Mouse (Mus musculus) Muller cell, postnatal 12 days (primary cell): ENCODE measurements around the gene Kidins220.

Experiments
- DNase-seq: peaks from one replicate; pipeline ENCODE4 v3.0.0-alpha.2; 2015; ENCODE audit errors: inconsistent ontology term

Kidins220 gene

DNA sequence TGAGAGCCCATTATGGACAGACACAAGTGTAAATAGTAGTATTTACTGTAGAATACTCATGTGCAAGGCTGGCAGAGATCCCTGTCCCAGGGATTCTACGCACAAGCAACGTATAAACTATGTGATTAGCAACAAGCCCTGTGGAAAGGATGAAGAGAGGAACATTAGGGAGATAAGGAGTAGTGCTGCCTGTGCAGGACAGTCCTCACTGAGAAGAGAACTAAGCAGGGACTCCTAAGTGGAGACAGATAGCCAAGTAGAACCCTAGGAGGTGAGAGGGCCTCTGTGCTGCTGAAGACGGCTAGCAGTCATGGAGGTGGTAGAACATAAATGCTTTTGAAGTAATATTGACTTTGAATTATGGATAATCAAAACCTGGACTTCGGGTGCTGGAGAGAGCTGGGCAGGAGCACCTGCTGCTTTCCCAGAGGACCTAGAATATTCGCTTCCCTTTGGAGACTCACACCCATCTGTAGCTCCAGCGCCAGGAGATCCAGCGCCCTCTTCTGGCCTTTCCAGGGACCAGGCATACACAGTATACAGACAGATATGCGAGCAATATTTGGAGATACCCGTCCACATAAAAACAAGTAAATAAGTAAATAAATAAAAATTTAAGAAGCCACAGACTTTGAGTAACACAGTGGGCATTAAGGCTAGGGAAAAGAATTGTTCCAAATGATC, 50.3 kb downstream of the Kidins220 start:
- no peak for DNase-seq

DNA sequence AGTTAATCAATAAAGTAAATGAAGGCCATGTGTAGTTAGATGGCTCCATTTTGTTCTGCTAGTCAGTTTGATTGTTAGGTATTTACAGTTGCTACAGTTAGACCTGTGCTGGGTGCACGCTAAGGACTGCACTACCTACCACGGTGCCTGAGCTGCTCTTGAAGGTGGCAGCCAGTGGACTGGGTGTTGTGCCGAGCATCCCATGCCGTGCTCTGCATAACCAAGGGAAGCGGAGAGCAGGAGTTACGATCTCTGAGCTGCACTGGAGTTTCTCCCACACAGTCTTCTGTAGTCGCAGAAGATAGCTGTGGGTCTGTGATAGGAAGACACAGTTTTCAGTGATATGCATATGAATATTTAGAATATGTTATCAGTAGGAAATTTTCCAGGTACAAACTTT, 51.6 kb downstream of the Kidins220 start:
- DNase-seq = no peak

DNA sequence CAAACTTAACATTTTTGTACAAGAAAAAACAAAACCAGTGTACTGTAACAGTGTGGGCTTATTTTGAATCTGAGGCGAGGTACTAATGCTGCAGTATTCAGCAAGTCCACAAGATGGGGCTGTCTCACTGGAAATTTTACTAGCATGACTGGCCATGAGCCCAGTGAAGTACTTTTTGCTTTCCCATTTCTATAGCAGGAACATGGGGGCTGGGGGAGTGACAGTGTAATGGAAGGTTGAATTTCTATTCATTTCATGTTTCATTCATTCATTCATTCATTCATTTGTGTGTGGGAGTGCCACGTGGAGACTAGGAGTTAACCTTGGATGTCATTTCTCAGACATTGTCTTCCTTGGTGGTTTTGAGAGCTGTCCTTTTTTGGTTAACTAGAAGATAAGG, 52.7 kb downstream of the Kidins220 start:
- DNase-seq = peak; percentile 23

GRCm38 (mm10) chr12:25033662-25034337, 59.1 kb downstream of the Kidins220 start:
- peak; percentile 73 for DNase-seq

- DNase-seq = peak; percentile 42
These were observed 59.7 kb downstream of the Kidins220 start for GRCm38 (mm10) chr12:25034338-25034953.

GRCm38 (mm10) chr12:25036024-25036423, 61.3 kb downstream of the Kidins220 start:
- DNase-seq = no peak

DNA sequence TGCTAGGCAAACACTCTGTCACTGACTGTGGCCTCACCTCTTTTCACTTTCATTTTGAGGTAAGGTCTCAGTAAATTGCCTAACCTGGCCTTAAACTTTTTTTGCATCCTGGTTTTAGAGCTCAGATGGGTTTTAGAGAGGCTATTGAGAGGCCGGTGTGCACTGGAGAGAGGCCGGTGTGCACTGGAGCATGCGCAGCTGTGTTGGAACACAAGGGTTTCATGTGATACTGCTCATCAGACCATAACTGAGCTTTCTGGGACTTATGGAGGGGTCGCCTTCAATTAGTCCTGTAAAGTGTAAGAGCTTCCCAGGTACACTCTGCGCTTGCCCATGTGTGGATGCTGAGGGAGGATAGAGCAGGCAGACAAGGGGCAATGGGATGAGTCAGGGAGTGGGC, 62.5 kb downstream of the Kidins220 start:
- no peak for DNase-seq

DNA sequence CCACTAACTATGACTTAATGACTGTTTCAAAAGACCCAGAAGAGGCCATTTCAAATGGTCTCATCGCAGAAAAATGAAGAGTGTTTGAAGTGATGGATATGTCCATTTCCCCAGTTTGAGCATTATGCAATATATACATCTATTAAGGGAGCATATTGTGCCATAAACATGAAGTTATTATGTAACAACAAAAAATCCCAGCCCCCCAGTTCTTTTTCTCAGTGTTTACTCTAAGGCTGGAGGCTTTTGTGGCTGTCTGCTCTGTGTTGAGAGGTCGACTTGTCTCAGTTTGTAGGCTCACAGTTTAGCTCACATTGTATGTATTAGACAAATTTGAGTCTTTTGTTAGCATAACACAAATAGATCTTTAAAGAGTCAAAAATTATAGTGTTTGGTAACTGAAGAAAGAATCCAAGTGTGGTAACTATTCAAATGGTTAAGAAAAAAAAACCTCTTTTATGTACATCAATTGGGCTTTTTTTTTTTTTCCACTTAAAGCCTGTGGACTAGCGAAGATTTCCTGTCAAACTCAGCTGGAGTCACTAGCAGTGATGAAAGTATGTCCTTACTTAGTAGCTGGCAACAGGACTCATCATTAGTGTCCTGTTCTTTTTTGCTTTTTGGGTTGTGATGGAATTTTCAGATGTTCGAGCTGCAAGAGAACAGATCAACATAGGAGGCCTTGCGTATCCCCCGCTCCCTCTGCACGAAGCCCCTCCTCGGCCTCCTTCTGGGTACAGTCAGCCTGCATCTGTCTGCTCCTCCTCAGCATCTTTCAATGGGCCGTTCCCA, 63.2 kb downstream of the Kidins220 start:
- DNase-seq = no peak

GRCm38 (mm10) chr12:25044056-25044455, 69.3 kb downstream of the Kidins220 start:
- no peak for DNase-seq

DNA sequence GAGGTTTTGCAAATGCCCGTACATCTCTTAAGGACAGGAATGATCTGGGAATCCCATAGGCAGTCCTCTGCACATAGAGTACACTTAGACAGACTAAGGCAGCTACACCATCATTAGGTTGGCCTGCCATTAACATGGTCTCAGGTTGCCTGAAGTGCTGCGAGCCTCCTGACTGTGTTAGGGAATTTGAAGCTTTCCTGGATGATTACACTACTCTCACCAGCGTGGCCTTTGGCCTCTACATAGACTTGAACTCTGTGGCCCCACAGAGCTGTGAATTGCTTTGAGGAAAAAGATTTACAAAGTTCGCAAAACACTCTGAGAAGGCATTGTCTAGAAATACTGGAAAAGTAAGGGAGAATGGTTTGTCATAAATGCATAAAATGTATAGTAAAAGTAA, 69.9 kb downstream of the Kidins220 start:
- no peak for DNase-seq

DNA sequence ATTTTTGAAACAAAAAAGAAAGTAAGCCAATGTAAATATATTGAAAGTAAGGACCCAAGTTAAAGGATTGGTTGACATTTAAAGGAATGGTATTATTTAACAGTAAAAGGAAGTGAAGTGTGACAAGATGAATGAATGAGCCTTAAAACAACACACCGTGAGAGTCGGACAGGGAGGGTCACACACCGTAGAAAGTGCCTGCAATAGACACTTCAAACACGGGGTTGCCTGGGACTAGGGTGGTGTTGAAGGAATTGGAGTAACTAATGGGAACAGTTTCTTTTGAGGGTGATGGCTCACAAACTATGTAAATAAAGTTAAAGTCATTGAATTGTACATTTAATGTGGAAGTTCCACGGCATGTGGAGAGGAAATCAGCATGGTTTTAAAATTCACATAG, 74.5 kb downstream of the Kidins220 start:
- no peak for DNase-seq

DNA sequence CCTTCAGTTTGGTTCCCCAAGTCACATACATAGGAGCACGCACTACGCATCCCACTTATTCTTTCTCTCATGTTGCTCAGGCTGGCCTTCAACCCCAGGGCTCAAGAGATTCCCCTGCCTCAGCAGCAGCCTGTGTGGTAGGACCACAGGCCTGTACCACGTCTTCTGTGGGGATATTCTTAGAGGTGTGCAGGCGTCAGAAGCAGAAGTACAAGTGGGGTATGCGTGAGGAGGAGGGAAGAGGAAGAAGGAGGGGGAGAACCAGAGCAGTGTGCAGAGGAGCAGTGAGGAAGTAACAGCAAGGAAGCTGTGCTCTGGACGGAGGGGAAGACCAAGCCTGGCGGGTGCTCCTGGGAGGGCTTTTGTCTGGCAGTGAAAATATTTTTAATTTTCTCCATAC, 79.8 kb downstream of the Kidins220 start:
- DNase-seq = no peak

GRCm38 (mm10) chr12:25054963-25055362, 80.2 kb downstream of the Kidins220 start:
- no peak for DNase-seq

- DNase-seq = peak; percentile 17
These were observed 84.9 kb downstream of the Kidins220 start for GRCm38 (mm10) chr12:25059487-25060200.

DNA sequence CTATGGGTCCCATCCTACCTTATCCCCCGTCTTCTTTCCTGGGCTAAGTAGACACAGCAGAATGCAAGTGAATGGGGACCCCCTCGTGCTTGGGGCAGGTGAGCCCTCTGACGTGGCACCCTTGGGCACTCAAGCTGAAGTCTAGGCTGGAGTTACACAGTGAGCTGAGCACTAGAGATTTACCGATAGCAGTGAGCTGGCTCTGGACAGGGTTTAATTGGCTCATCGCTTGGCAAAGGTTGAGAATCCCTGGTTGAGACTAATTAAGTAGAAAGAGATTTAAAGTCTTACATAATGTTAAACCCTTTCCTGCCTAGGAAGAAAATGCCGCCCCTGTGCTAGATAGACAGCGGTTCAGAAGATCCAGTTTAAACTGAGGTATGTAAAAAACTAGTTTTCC, 86.2 kb downstream of the Kidins220 start:
- no peak for DNase-seq

- DNase-seq = no peak
These were observed 87.5 kb downstream of the Kidins220 start for GRCm38 (mm10) chr12:25062264-25062663.

GRCm38 (mm10) chr12:25073374-25073773, 98.6 kb downstream of the Kidins220 start:
- DNase-seq = no peak

GRCm38 (mm10) chr12:25074344-25074743, 99.6 kb downstream of the Kidins220 start:
- no peak for DNase-seq

DNA sequence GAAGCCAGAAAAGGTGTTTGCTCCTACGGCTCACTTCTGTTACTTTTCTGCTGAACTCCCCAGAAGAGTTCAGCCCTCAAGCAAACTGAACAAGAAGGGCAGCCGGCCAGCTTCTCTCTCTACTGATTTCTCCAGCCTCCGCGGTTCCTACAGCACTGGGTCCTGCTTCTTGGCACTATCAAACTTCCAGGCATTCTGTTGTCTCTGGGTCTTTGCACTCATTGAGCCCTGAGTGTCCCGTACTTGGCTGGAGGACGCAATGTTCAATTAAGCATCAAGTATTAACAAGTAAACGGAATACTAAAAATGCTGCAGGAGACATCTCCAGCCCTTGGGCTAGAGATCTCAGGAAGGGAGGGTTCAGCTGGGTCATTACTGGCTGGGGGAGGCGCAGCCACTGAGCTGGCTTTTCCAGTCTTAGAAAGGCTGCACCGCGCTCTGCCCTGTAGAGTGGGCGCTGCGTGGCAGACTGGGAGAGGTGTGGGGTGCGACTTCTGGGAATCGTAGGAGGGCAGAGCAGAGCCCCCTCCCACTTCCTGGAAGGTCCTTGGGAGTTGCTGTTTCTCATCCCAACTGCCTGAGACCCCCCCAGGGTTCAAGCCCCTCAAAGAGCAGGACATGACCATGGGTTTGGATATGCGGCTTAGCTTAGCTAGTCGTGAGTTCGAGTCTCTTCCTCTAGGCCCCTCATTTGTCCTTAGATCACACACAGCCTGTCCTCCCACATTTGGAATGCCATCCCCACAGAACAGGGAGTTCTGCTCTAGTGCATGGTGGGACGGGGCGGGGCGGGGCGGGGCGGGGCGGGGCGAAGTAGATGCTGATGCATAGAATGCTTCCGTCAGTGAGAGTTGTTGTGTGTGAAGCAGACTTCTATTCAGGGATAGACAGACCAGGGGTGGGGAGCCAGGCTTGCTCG, 108.8 kb downstream of the Kidins220 start:
- peak; percentile 73 for DNase-seq

GRCm38 (mm10) chr12:25086966-25087365, 112.2 kb downstream of the Kidins220 start:
- DNase-seq = peak; percentile 28
